Mouse (Mus musculus) gastrocnemius, postnatal 25 days (tissue): ENCODE data around the gene Crb2. TPM values are rescaled to one million over a fixed set of nuclear protein-coding genes. Genes with fewer than 3 reads are reported as not detected.
A peak's percentile ranks its signal among the peaks of the same experiment; 100 is the strongest.

Experiments
- DNase-seq: peaks from one replicate; pipeline ENCODE4 v3.0.0; 2022
- total RNA-seq, 2 experiments: library from RNA; stranded (reverse); gene quantifications; 1 replicate in 1 of 2; 2 replicates in 1 of 2; pipeline ENCODE4 v1.2.3; 2021

The Crb2 gene
- total RNA-seq, 2 experiments from 2014 or later: not detected

- DNase-seq: no peak
Measured at GRCm38 (mm10) chr2:37766027-37766761, 9.9 kb upstream of the Crb2 start.

GRCm38 (mm10) chr2:37767080-37767547 lies 8.9 kb upstream of the Crb2 start:
- peak; percentile 53 for DNase-seq

GRCm38 (mm10) chr2:37767739-37768138 lies 8.3 kb upstream of the Crb2 start:
- DNase-seq: no peak

- DNase-seq: peak; percentile 87
Measured at GRCm38 (mm10) chr2:37768903-37769302, 7.1 kb upstream of the Crb2 start.

DNA sequence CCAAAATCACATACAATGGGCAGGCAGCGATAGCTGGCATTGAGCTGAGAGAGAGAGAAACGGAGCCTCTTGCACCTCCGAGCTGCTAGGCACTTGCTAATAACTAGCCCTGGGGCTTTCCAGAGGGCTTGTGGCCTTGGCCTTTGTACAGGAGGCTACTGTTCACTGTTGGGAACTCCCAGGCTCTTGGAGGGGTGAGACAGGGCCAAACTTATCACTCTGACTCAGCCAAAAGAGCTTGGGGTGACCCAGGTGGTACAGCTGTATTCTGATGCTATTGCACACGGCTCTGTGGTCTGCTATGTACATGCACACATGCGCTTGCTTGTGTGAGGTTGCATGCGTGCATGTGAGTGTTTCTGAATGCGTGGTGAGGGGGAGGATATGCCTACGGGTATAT lies 6.3 kb upstream of the Crb2 start:
- no peak for DNase-seq

DNA sequence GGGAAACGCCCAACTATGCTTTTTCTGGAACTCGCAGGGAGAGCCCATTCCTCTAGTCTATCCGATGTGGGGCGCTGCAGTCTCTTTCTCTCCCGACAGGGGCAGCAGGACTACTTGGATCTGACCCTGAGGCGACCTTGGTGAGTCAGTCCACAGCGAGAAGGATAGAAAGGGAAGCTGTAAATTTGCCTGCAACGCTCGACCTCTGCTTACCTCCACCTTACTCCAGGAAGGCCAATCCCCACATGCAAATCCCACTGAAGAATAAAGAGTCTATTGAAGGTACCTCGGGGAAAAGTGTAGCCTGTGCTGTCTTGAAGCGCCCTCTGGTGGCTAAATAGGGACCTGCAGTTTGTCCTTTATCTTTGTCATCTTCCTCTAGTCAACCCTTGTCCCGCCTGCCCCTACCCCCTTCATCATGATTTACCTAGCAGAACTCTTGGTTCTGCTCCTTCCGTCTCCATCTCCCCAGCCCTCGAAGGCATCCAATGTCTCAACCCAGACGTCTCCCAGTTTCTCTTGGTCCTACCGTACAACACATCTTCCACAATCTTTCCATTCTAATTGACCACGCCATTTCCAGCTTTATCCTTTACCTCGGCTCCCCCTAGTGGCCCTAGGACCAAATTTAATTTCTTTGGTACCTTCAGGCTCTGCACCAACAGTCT lies 4.3 kb upstream of the Crb2 start:
- peak; percentile 67 for DNase-seq

- no peak for DNase-seq
Measured at GRCm38 (mm10) chr2:37774571-37774970, 1.5 kb upstream of the Crb2 start.

- DNase-seq: no peak
Measured at GRCm38 (mm10) chr2:37776611-37777411, 762 bp downstream of the Crb2 start.

GRCm38 (mm10) chr2:37777958-37778720 lies 2.1 kb downstream of the Crb2 start:
- no peak for DNase-seq

DNA sequence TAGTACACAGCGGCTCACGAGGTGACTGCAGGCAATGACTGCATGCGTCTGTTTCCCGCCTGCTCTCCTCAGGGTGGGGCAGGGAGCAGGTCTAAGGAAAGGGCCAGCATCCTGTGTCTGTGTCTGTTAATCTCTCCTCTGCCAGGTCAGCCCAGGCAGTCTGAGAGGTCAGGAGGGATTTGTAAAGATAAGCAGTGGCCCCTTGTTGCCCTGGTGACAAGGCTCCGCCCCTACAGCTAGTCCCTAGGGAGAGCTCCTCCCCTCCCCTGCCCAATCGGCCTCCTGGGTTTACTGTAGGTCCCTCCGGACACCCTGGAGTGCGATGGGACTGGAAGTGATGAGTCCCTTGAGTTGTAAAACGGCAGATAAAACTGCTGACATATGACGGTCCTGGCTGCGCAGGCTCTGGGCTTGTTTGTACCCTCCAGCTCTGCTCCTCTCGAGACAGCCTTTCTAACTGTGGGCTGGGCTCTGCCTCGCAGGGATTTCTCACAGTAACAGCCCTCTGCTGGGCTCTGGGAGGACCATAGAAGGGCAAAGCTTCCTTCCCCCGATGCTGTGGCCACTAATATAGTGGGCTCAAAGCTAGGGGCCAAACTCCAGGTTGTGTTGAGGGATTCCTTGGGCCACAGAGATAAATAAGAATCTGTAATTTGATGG lies 4.4 kb downstream of the Crb2 start:
- DNase-seq: no peak

DNA sequence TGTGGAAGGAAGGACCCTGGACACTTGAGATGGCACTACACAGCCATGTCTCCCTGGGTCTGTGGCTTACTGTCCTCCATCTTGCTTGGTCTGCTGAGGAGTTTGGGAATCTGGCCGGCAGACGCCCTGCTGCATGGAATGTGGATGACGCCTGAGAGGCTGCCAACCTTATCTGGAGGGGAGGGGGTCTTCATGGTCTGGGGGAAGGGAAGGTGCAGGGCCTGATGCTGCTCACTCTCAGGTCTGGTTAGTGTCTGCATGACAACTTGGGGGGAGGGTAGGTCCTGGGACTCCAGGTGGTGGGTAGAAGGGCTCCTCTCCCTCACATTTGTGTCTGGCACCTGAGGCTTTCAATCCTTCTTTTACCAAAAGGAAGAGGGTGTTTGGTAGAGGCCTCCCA lies 5.4 kb downstream of the Crb2 start:
- DNase-seq: no peak

- no peak for DNase-seq
Measured at GRCm38 (mm10) chr2:37782002-37782401, 6.0 kb downstream of the Crb2 start.

- no peak for DNase-seq
Measured at GRCm38 (mm10) chr2:37784473-37784872, 8.4 kb downstream of the Crb2 start.

DNA sequence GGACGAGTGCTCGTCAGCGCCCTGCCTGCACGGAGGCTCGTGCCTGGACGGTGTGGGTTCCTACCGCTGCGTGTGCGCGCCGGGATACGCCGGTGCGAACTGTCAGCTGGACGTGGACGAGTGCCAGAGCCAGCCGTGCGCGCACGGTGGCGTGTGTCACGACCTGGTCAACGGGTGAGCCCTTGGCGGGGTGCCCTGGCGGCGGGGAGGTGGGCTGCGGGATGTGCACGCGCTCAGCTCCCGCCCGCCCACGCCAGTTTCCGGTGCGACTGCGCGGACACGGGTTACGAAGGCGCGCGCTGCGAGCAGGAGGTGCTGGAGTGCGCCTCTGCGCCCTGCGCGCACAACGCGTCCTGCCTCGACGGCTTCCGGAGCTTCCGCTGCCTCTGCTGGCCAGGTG lies 10.4 kb downstream of the Crb2 start:
- DNase-seq: no peak

DNA sequence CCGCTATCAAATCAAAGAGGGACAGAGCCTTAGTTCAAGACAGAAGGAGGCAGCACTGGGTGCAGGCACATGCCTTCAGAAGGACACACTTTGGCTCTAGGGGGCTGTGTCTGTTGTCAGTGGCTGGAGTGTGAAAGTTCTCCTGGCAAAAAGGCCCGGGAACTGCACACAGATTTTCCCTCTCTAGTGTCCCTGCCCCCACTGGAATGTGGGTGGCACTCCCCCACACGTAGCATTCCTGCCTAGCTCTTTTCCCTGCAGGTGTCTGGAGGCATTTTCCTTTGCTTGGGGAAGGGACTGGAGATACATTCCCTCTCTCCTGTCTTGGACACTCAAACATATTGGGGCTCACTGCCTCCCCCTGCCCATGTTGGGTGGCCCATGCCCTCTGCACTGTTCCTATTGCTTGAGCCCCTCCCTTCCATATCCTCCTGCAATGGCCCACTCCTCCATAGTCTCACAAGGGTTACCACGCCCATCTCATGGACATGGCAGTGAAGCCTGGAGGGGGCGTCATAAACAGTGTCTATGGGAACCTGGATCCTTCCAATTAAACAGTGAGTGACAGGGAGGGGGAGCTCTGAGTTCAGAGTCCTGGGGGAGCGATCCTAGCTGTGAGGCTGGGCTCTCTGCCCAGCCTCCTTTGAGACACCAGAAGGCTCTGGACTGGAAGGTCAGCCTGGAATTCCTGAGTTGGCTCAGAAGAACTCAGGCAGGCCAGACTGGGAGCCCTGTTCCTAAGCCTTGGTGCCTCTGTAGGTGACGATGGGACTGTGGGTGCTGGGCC lies 12.3 kb downstream of the Crb2 start:
- no peak for DNase-seq

DNA sequence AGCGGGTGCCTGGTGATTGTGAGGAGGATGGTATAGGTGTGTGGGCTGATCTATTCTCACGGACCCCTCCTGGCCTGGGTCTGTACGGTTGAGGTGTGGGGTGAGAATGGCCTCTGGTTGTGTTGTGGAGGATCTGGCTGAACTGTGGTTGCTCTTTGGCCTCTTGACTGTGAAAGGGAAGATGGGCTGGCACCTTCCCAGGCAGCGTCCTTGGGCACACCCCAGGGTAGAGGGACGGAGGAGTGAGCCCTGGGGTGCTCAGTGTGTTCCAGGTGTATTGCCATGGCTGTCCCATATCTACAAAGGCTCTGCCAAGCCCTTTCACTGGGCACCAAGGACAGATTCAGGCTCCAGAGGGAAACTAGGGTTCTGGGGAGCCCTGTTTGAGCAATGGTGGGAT lies 13.0 kb downstream of the Crb2 start:
- DNase-seq: no peak

GRCm38 (mm10) chr2:37789995-37790394 lies 13.9 kb downstream of the Crb2 start:
- no peak for DNase-seq

DNA sequence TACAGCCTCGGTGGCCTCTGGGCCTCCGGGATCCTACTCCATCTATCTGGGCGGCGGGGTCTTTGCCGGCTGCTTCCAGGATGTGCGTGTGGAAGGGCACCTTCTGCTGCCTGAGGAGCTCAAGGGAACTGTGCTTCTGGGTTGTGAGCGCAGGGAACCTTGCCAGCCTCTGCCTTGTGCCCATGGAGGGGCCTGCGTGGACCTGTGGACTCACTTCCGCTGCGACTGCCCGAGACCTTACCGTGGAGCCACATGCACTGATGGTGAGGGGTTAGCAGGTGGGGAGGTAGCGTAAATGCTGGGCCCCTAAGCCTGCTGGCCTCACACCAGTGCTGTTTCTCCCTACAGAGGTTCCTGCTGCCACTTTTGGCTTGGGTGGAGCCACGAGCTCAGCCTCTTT lies 14.7 kb downstream of the Crb2 start:
- DNase-seq: no peak

- no peak for DNase-seq
Measured at GRCm38 (mm10) chr2:37791340-37791739, 15.3 kb downstream of the Crb2 start.

DNA sequence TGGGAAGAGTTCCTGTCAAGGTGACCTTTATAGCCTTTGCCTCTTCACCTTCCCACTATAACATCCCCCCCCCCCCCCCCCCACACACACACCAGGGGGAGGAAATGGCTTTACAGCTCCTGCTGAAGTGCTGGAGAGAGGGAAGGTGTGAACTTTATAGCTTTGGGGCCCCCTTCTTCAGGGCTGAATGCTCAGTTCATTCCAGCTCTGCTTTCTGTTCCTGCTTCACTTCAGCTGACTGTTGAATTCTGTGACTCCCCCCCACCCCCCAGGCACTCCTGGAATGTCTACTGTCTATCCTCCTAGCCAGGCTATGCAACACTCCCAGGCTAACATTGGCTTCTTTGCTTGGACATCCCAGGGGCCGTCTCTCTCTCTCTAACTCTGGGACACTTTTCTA lies 20.0 kb downstream of the Crb2 start:
- DNase-seq: no peak

- DNase-seq: no peak
Measured at GRCm38 (mm10) chr2:37797046-37797445, 21.0 kb downstream of the Crb2 start.
